Mouse (Mus musculus): ENCODE results near the gene Tpte. TPM values are rescaled to one million over a fixed set of nuclear protein-coding genes. Genes with fewer than 3 reads are reported as not detected.

The Tpte gene
- polyA plus RNA-seq, 1 experiment from 2014 or later = not detected

DNA sequence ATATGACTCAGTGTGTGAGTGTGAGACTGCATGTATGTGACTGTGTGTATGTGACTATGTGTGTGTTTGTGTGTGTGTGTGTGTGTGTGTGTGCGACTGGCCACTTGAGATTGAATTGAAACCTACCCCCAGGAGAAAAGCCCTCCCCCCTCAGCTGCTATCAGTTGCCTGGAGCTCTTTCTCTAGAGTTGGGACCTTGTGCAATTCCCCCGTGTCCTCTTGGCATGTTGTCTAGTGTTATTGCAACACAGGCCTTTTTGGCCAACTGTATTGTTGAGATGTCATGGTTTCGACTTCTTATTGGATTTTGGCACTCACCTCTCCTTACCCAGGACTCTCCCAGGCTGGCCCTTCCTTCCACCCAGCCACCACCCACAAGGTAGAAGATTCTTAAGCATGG lies 21.0 kb upstream of the Tpte start:
- ATAC-seq (replicated peaks; ENCODE audit: insufficient number of reproducible peaks, low FRiP score, low TSS enrichment, low read depth) = no peak
- H3K27me3 ChIP-seq (ENCODE audit: control insufficient read depth, insufficient read depth, low read length) = no peaks in the 10 kb centered on the region
- H3K27ac ChIP-seq (replicated peaks; ENCODE audit: low read depth, low read length) = no peak overlapping the region
- H3K4me3 ChIP-seq (ENCODE audit: low read depth, low read length) = no peak overlapping the region
- DNase-seq (ENCODE audit: low spot score) = no peak
- H3K9ac ChIP-seq (replicated peaks; ENCODE audit: low read length) = no peak overlapping the region
- no peaks in the 10 kb centered on the region for H3K4me1 ChIP-seq (ENCODE audit: control insufficient read depth, insufficient read depth, low read length)
- H3K9me3 ChIP-seq (replicated peaks; ENCODE audit: control insufficient read depth, low read length) = no peaks in the 10 kb centered on the region
- no peaks in the 10 kb centered on the region for H3K36me3 ChIP-seq (replicated peaks; ENCODE audit: control insufficient read depth, insufficient read depth, low read depth, low read length)
- no peak overlapping the region for H3K4me2 ChIP-seq (ENCODE audit: low read depth, low read length)
- WGBS = 91% methylated on average over 3 of the region's 3 CpGs

- no peaks in the 10 kb centered on the region for H3K4me1 ChIP-seq (ENCODE audit: control insufficient read depth, insufficient read depth, low read length)
- DNase-seq (ENCODE audit: low spot score) (no peak), ATAC-seq (replicated peaks; ENCODE audit: insufficient number of reproducible peaks, low FRiP score, low TSS enrichment, low read depth) (no peak)
- H3K36me3 ChIP-seq (replicated peaks; ENCODE audit: control insufficient read depth, insufficient read depth, low read depth, low read length) = no peaks in the 10 kb centered on the region
- no peak overlapping the region for H3K4me2 ChIP-seq (ENCODE audit: low read depth, low read length)
- no peak overlapping the region for H3K27ac ChIP-seq (replicated peaks; ENCODE audit: low read depth, low read length)
- 66% methylated on average over 6 of the region's 6 CpGs for WGBS
- no peaks in the 10 kb centered on the region for H3K9me3 ChIP-seq (replicated peaks; ENCODE audit: control insufficient read depth, low read length)
- H3K27me3 ChIP-seq (ENCODE audit: control insufficient read depth, insufficient read depth, low read length) = no peaks in the 10 kb centered on the region
- no peak overlapping the region for H3K9ac ChIP-seq (replicated peaks; ENCODE audit: low read length)
- H3K4me3 ChIP-seq (ENCODE audit: low read depth, low read length) = no peak overlapping the region
These were observed 18.9 kb upstream of the Tpte start for GRCm38 (mm10) chr8:22264292-22264691.

GRCm38 (mm10) chr8:22264787-22265186 lies 18.5 kb upstream of the Tpte start:
- no peaks in the 10 kb centered on the region for H3K36me3 ChIP-seq (replicated peaks; ENCODE audit: control insufficient read depth, insufficient read depth, low read depth, low read length)
- H3K4me2 ChIP-seq (ENCODE audit: low read depth, low read length) = no peak overlapping the region
- no peaks in the 10 kb centered on the region for H3K4me1 ChIP-seq (ENCODE audit: control insufficient read depth, insufficient read depth, low read length)
- DNase-seq (ENCODE audit: low spot score) (no peak), ATAC-seq (replicated peaks; ENCODE audit: insufficient number of reproducible peaks, low FRiP score, low TSS enrichment, low read depth) (no peak)
- no peaks in the 10 kb centered on the region for H3K9me3 ChIP-seq (replicated peaks; ENCODE audit: control insufficient read depth, low read length)
- H3K9ac ChIP-seq (replicated peaks; ENCODE audit: low read length) = no peak overlapping the region
- H3K27ac ChIP-seq (replicated peaks; ENCODE audit: low read depth, low read length) = no peak overlapping the region
- no peaks in the 10 kb centered on the region for H3K27me3 ChIP-seq (ENCODE audit: control insufficient read depth, insufficient read depth, low read length)
- no peak overlapping the region for H3K4me3 ChIP-seq (ENCODE audit: low read depth, low read length)
- 88% methylated on average over 6 of the region's 6 CpGs for WGBS

GRCm38 (mm10) chr8:22265194-22265593 lies 18.0 kb upstream of the Tpte start:
- no peak overlapping the region for H3K4me2 ChIP-seq (ENCODE audit: low read depth, low read length)

GRCm38 (mm10) chr8:22266809-22267208 lies 16.4 kb upstream of the Tpte start:
- 96% methylated on average over 3 of the region's 3 CpGs for WGBS
- no peak overlapping the region for H3K4me3 ChIP-seq (ENCODE audit: low read depth, low read length)
- no peaks in the 10 kb centered on the region for H3K36me3 ChIP-seq (replicated peaks; ENCODE audit: control insufficient read depth, insufficient read depth, low read depth, low read length)

More at GRCm38 (mm10) chr8:22265194-22265593, 18.0 kb upstream of the Tpte start:
- H3K9me3 ChIP-seq (replicated peaks; ENCODE audit: control insufficient read depth, low read length) = no peaks in the 10 kb centered on the region
- ATAC-seq (replicated peaks; ENCODE audit: insufficient number of reproducible peaks, low FRiP score, low TSS enrichment, low read depth) = no peak
- no peaks in the 10 kb centered on the region for H3K27me3 ChIP-seq (ENCODE audit: control insufficient read depth, insufficient read depth, low read length)
- no peak overlapping the region for H3K4me3 ChIP-seq (ENCODE audit: low read depth, low read length)
- no peak overlapping the region for H3K27ac ChIP-seq (replicated peaks; ENCODE audit: low read depth, low read length)
- H3K9ac ChIP-seq (replicated peaks; ENCODE audit: low read length) = no peak overlapping the region
- DNase-seq (ENCODE audit: low spot score) = no peak
- no peaks in the 10 kb centered on the region for H3K4me1 ChIP-seq (ENCODE audit: control insufficient read depth, insufficient read depth, low read length)
- 94% methylated on average over 1 of the region's 1 CpGs for WGBS
- H3K36me3 ChIP-seq (replicated peaks; ENCODE audit: control insufficient read depth, insufficient read depth, low read depth, low read length) = no peaks in the 10 kb centered on the region

DNA sequence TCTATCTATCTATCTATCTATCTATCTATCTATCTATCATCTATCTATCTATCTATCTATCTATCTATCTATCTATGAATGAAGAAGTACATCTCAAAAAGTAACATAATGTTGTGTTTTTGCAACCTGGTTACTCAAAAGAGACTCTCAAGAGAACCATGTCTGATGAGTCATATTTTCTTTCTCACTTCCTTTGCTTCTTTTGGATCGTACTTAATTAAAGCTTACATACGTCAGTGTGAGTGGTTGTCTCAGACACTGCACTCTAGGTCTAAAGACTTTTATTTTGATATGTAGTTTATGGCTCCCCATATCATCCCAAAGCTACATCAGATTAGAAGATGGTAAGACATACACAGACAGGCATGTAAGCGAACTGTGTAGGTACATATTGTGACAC lies 10.1 kb upstream of the Tpte start:
- Histone ChIP-seq H3K9me3 (replicated peaks; ENCODE audit: control insufficient read depth, low read length) (no peaks in the 10 kb centered on the region), H3K27me3 (ENCODE audit: control insufficient read depth, insufficient read depth, low read length) (no peaks in the 10 kb centered on the region), H3K4me2 (ENCODE audit: low read depth, low read length) (no peak overlapping the region), H3K4me1 (ENCODE audit: control insufficient read depth, insufficient read depth, low read length) (no peaks in the 10 kb centered on the region), H3K27ac (replicated peaks; ENCODE audit: low read depth, low read length) (no peak overlapping the region), H3K36me3 (replicated peaks; ENCODE audit: control insufficient read depth, insufficient read depth, low read depth, low read length) (no peaks in the 10 kb centered on the region), H3K9ac (replicated peaks; ENCODE audit: low read length) (no peak overlapping the region), H3K4me3 (ENCODE audit: low read depth, low read length) (no peak overlapping the region)
- no peak for ATAC-seq (replicated peaks; ENCODE audit: insufficient number of reproducible peaks, low FRiP score, low TSS enrichment, low read depth)
- WGBS = 90% methylated on average over 3 of the region's 3 CpGs
- no peak for DNase-seq (ENCODE audit: low spot score)

More at GRCm38 (mm10) chr8:22266809-22267208, 16.4 kb upstream of the Tpte start:
- DNase-seq (ENCODE audit: low spot score) (no peak), ATAC-seq (replicated peaks; ENCODE audit: insufficient number of reproducible peaks, low FRiP score, low TSS enrichment, low read depth) (no peak)
- no peaks in the 10 kb centered on the region for H3K9me3 ChIP-seq (replicated peaks; ENCODE audit: control insufficient read depth, low read length)
- no peak overlapping the region for H3K27ac ChIP-seq (replicated peaks; ENCODE audit: low read depth, low read length)
- no peak overlapping the region for H3K9ac ChIP-seq (replicated peaks; ENCODE audit: low read length)
- no peak overlapping the region for H3K4me2 ChIP-seq (ENCODE audit: low read depth, low read length)
- no peaks in the 10 kb centered on the region for H3K4me1 ChIP-seq (ENCODE audit: control insufficient read depth, insufficient read depth, low read length)
- H3K27me3 ChIP-seq (ENCODE audit: control insufficient read depth, insufficient read depth, low read length) = no peaks in the 10 kb centered on the region

- H3K27ac ChIP-seq (replicated peaks; ENCODE audit: low read depth, low read length) = no peak overlapping the region
- DNase-seq (ENCODE audit: low spot score) = no peak
- H3K4me1 ChIP-seq (ENCODE audit: control insufficient read depth, insufficient read depth, low read length) = no peaks in the 10 kb centered on the region
- no peak for ATAC-seq (replicated peaks; ENCODE audit: insufficient number of reproducible peaks, low FRiP score, low TSS enrichment, low read depth)
- no peaks in the 10 kb centered on the region for H3K9me3 ChIP-seq (replicated peaks; ENCODE audit: control insufficient read depth, low read length)
- no peak overlapping the region for H3K4me3 ChIP-seq (ENCODE audit: low read depth, low read length)
- H3K27me3 ChIP-seq (ENCODE audit: control insufficient read depth, insufficient read depth, low read length) = no peaks in the 10 kb centered on the region
- no peak overlapping the region for H3K9ac ChIP-seq (replicated peaks; ENCODE audit: low read length)
- whole genome bisulfite sequencing = 70% methylated on average over 10 of the region's 10 CpGs
- no peaks in the 10 kb centered on the region for H3K36me3 ChIP-seq (replicated peaks; ENCODE audit: control insufficient read depth, insufficient read depth, low read depth, low read length)
- no peak overlapping the region for H3K4me2 ChIP-seq (ENCODE audit: low read depth, low read length)
These were observed 8.6 kb upstream of the Tpte start for GRCm38 (mm10) chr8:22274641-22275040.

GRCm38 (mm10) chr8:22302326-22302725 lies 19.1 kb downstream of the Tpte start:
- Histone ChIP-seq H3K27me3 (ENCODE audit: control insufficient read depth, insufficient read depth, low read length) (no peaks in the 10 kb centered on the region), H3K9ac (replicated peaks; ENCODE audit: low read length) (no peak overlapping the region), H3K4me1 (ENCODE audit: control insufficient read depth, insufficient read depth, low read length) (no peaks in the 10 kb centered on the region; the same call in 1 of the 2 replicates), H3K36me3 (replicated peaks; ENCODE audit: control insufficient read depth, insufficient read depth, low read depth, low read length) (no peaks in the 10 kb centered on the region), H3K4me3 (ENCODE audit: low read depth, low read length) (no peak overlapping the region), H3K4me2 (ENCODE audit: low read depth, low read length) (no peak overlapping the region), H3K27ac (replicated peaks; ENCODE audit: low read depth, low read length) (no peak overlapping the region), H3K9me3 (replicated peaks; ENCODE audit: control insufficient read depth, low read length) (no peaks in the 10 kb centered on the region)
- 44% methylated on average over 2 of the region's 2 CpGs for WGBS
- no peak for DNase-seq (ENCODE audit: low spot score)
- no peak for ATAC-seq (replicated peaks; ENCODE audit: insufficient number of reproducible peaks, low FRiP score, low TSS enrichment, low read depth)
